Mouse (Mus musculus): ENCODE measurements around the gene Icam2.
A peak's percentile ranks its signal among the peaks of the same experiment; 100 is the strongest.
"Not testable (repeated sequence)": the region's sequence is repeated elsewhere in the genome, so short reads cannot be mapped to it uniquely, and the experiment has no call there.

The Icam2 gene

GRCm38 (mm10) chr11:106339323-106339722 is 48.6 kb downstream of the Icam2 start:
- not testable (repeated sequence) for DNase-seq

GRCm38 (mm10) chr11:106338870-106339269 is 49.0 kb downstream of the Icam2 start:
- DNase-seq, result no peak

GRCm38 (mm10) chr11:106338029-106338428 is 49.8 kb downstream of the Icam2 start:
- no peak for DNase-seq

GRCm38 (mm10) chr11:106334066-106334465 is 53.8 kb downstream of the Icam2 start:
- DNase-seq, result no peak

GRCm38 (mm10) chr11:106332458-106332857 is 55.4 kb downstream of the Icam2 start:
- DNase-seq, result peak; percentile 41 to 67

GRCm38 (mm10) chr11:106329682-106330081 is 58.2 kb downstream of the Icam2 start:
- peak; percentile 60 to 72 for DNase-seq

GRCm38 (mm10) chr11:106329128-106329527 is 58.7 kb downstream of the Icam2 start:
- no peak for DNase-seq

- no peak for DNase-seq
These were observed 59.4 kb downstream of the Icam2 start for GRCm38 (mm10) chr11:106328521-106328920.
